Mouse (Mus musculus) kidney, postnatal 36 days (tissue): ENCODE measurements around the gene Enpp3.

Experiments
- DNase-seq, 2 experiments: peaks; one replicate each; pipeline ENCODE4 v3.0.0; 2021 to 2022; ENCODE audit warnings: mixed read lengths in 2 of 2

The Enpp3 gene

GRCm38 (mm10) chr10:24758326-24758915, 84.2 kb downstream of the Enpp3 start:
- DNase-seq = no peak

- DNase-seq = no peak
Observed at GRCm38 (mm10) chr10:24754874-24755540, 87.6 kb downstream of the Enpp3 start.

GRCm38 (mm10) chr10:24754251-24754835, 88.3 kb downstream of the Enpp3 start:
- no peak for DNase-seq

GRCm38 (mm10) chr10:24753536-24754250, 88.9 kb downstream of the Enpp3 start:
- peak; percentile 7 to 24 for DNase-seq

GRCm38 (mm10) chr10:24742950-24743487, 99.6 kb downstream of the Enpp3 start:
- DNase-seq = no peak

- DNase-seq = no peak
Observed at GRCm38 (mm10) chr10:24741229-24742198, 101.1 kb downstream of the Enpp3 start.

- no peak for DNase-seq
Observed at GRCm38 (mm10) chr10:24739171-24739570, 103.5 kb downstream of the Enpp3 start.

- no peak for DNase-seq
Observed at GRCm38 (mm10) chr10:24738456-24738855, 104.2 kb downstream of the Enpp3 start.

- DNase-seq = no peak
Observed at GRCm38 (mm10) chr10:24735027-24735777, 107.4 kb downstream of the Enpp3 start.

- no peak for DNase-seq
Observed at GRCm38 (mm10) chr10:24727478-24727877, 115.1 kb downstream of the Enpp3 start.

GRCm38 (mm10) chr10:24725197-24725596, 117.4 kb downstream of the Enpp3 start:
- no peak for DNase-seq
